Mouse (Mus musculus) MEL (cell line): ENCODE data around the gene Prdm4. TPM values are rescaled to one million over a fixed set of nuclear protein-coding genes. Genes with fewer than 3 reads are reported as not detected.

Experiments
- DNase-seq: peaks from one replicate; pipeline ENCODE4 v3.0.0; 2011; ENCODE audit warnings: low read depth, low spot score
- H3K27ac ChIP-seq: 2 replicates; pipeline ENCODE4 v1.5.1; 2012; ENCODE audit warnings: low read depth, mild to moderate bottlenecking, control low read depth, low read length, moderate library complexity; ENCODE audit not compliant: control insufficient read depth
- H3K27me3 ChIP-seq, 2 experiments: fragments of 150-350 bp in 1 of 2; sonication (generic) in 1 of 2; 2 replicates each; pipeline ENCODE4 v1.6.1; 2012; ENCODE audit warnings: low read length in 2 of 2, mild to moderate bottlenecking in 2 of 2, improper control_type of control experiment in 1 of 2, moderate library complexity in 1 of 2; ENCODE audit not compliant: insufficient read depth in 2 of 2, control insufficient read depth in 1 of 2
- H3K36me3 ChIP-seq, 2 experiments: 2 replicates each; pipeline ENCODE4 v1.6.1; 2012 to 2014; ENCODE audit warnings: low read length in 2 of 2, improper control_type of control experiment in 1 of 2, inconsistent platforms in 1 of 2, mild to moderate bottlenecking in 1 of 2; ENCODE audit not compliant: insufficient read depth in 2 of 2, control insufficient read depth in 1 of 2
- H3K4me1 ChIP-seq, 2 experiments: fragments of 150-350 bp in 1 of 2; sonication (generic) in 1 of 2; 2 replicates each; pipeline ENCODE4 v1.6.1; 2012; ENCODE audit warnings: low read length in 2 of 2, improper control_type of control experiment in 1 of 2, mild to moderate bottlenecking in 1 of 2; ENCODE audit not compliant: insufficient read depth in 2 of 2, control insufficient read depth in 1 of 2
- H3K4me3 ChIP-seq, 2 experiments: fragments of 150-350 bp in 1 of 2; sonication (generic) in 1 of 2; 2 replicates each; pipeline ENCODE4 v1.5.1; 2012; ENCODE audit warnings: low read depth in 2 of 2, low read length in 2 of 2, mild to moderate bottlenecking in 2 of 2, moderate library complexity in 2 of 2, control low read depth in 1 of 2, improper control_type of control experiment in 1 of 2; ENCODE audit not compliant: control insufficient read depth in 1 of 2, insufficient read depth in 1 of 2
- H3K79me2 ChIP-seq: 2 replicates; pipeline ENCODE4 v1.6.1; 2012; ENCODE audit warnings: mild to moderate bottlenecking, low read length, moderate library complexity; ENCODE audit not compliant: control insufficient read depth, poor library complexity, insufficient read depth
- H3K9ac ChIP-seq: 2 replicates; pipeline ENCODE4 v1.6.1; 2012; ENCODE audit warnings: low read depth, mild to moderate bottlenecking, control low read depth, low read length, moderate library complexity; ENCODE audit not compliant: control insufficient read depth, poor library complexity, severe bottlenecking
- H3K9me3 ChIP-seq: fragments of 150-350 bp; sonication (generic); replicated peaks from 2 replicates; pipeline ENCODE4 v1.6.1; 2012; ENCODE audit warnings: mild to moderate bottlenecking, low read length, improper control_type of control experiment, moderate library complexity; ENCODE audit not compliant: insufficient read depth
- CHD1 ChIP-seq: IDR thresholded peaks from 2 replicates; pipeline ENCODE4 v1.6.1; 2012; ENCODE audit warnings: low read depth, mild to moderate bottlenecking, inconsistent platforms, low read length, improper control_type of control experiment
- ELF1 ChIP-seq: IDR thresholded peaks from 2 replicates; pipeline ENCODE4 v1.6.1; 2014; ENCODE audit warnings: low read depth, mild to moderate bottlenecking, inconsistent platforms, low read length, improper control_type of control experiment, moderate library complexity
- ETS1 ChIP-seq: IDR thresholded peaks from 2 replicates; pipeline ENCODE4 v1.6.1; 2012; ENCODE audit warnings: low read depth, mild to moderate bottlenecking, inconsistent platforms, low read length, improper control_type of control experiment, moderate library complexity
- KAT2A ChIP-seq: conservative IDR thresholded peaks from 2 replicates; pipeline ENCODE4 v1.6.1; 2012; ENCODE audit warnings: low read depth, low read length, improper control_type of control experiment, inconsistent platforms
- MAX ChIP-seq: IDR thresholded peaks from 2 replicates; pipeline ENCODE4 v1.6.1; 2011; ENCODE audit warnings: low read length, improper control_type of control experiment
- MAZ ChIP-seq: IDR thresholded peaks from 2 replicates; pipeline ENCODE4 v1.6.1; 2012; ENCODE audit warnings: low read depth, mild to moderate bottlenecking, inconsistent platforms, low read length, improper control_type of control experiment
- MEF2A ChIP-seq: IDR thresholded peaks from 2 replicates; pipeline ENCODE4 v1.6.1; 2014; ENCODE audit warnings: low read depth, mild to moderate bottlenecking, inconsistent platforms, low read length, improper control_type of control experiment; ENCODE audit not compliant: poor library complexity, insufficient replicate concordance, severe bottlenecking; ENCODE audit errors: extremely low read depth
- MYC ChIP-seq: IDR thresholded peaks from 2 replicates; pipeline ENCODE4 v1.6.1; 2011; ENCODE audit warnings: low read depth, mild to moderate bottlenecking, low read length, improper control_type of control experiment, moderate library complexity
- NELFE ChIP-seq: IDR thresholded peaks from 2 replicates; pipeline ENCODE4 v1.6.1; 2011; ENCODE audit warnings: low read depth, low read length, improper control_type of control experiment
- POLR2A ChIP-seq, 2 experiments: IDR thresholded peaks; 2 replicates each; pipeline ENCODE4 v1.6.1; 2011 to 2012; ENCODE audit warnings: low read length in 2 of 2, mild to moderate bottlenecking in 2 of 2, control low read depth in 1 of 2, improper control_type of control experiment in 1 of 2, low read depth in 1 of 2, moderate library complexity in 1 of 2; ENCODE audit not compliant: control insufficient read depth in 1 of 2, insufficient read depth in 1 of 2, poor library complexity in 1 of 2
- POLR2AphosphoS2 ChIP-seq: IDR thresholded peaks from 2 replicates; pipeline ENCODE4 v1.6.1; 2011; ENCODE audit warnings: low read length, improper control_type of control experiment
- RAD21 ChIP-seq: IDR thresholded peaks from 2 replicates; pipeline ENCODE4 v1.6.1; 2011; ENCODE audit warnings: mild to moderate bottlenecking, low read depth, low read length, improper control_type of control experiment
- SMC3 ChIP-seq: IDR thresholded peaks from 2 replicates; pipeline ENCODE4 v1.6.1; 2011; ENCODE audit warnings: low read depth, low read length, improper control_type of control experiment
- USF1 ChIP-seq: IDR thresholded peaks from 2 replicates; pipeline ENCODE4 v1.6.1; 2014; ENCODE audit warnings: low read depth, mild to moderate bottlenecking, inconsistent platforms, low read length, improper control_type of control experiment, moderate library complexity
- ZC3H11A ChIP-seq: IDR thresholded peaks from 2 replicates; pipeline ENCODE4 v1.6.1; 2012; ENCODE audit warnings: low read depth, mild to moderate bottlenecking, inconsistent platforms, low read length, improper control_type of control experiment
- ZKSCAN1 ChIP-seq: IDR thresholded peaks from 2 replicates; pipeline ENCODE4 v1.6.1; 2012; ENCODE audit warnings: low read depth, mild to moderate bottlenecking, inconsistent platforms, low read length, improper control_type of control experiment, moderate library complexity
- ZMIZ1 ChIP-seq: IDR thresholded peaks from 2 replicates; pipeline ENCODE4 v1.6.1; 2012; ENCODE audit warnings: low read depth, mild to moderate bottlenecking, inconsistent platforms, low read length, improper control_type of control experiment, moderate library complexity
- polyA plus RNA-seq, 2 experiments: library from polyadenylated mRNA; stranded (reverse) in 1 of 2; unstranded in 1 of 2; fragments of >175 nt in 1 of 2; fragments of >200 nt in 1 of 2; gene quantifications; 2 replicates each; pipeline versions ENCODE4 v1.2.1 to v1.2.4; 2012; ENCODE audit warnings: low replicate concordance in 2 of 2, low read depth in 1 of 2; ENCODE audit not compliant: insufficient read length in 2 of 2, insufficient read depth in 1 of 2, missing spikeins in 1 of 2
- total RNA-seq: library from RNA; depleted of rRNA; stranded (reverse); fragments of 300-350 nt; gene quantifications from 2 replicates; pipeline ENCODE4 v1.2.3, GENCODE M21; 2012

The Prdm4 gene
- total and polyA plus RNA-seq, 3 experiments = 26.2 to 43.4 (median 38.5) TPM

- Histone ChIP-seq H3K4me3 (no peak overlapping the region), H3K9ac (no peak overlapping the region), H3K79me2 (no peaks in the 10 kb centered on the region), H3K36me3 (0 out of 4 replicates have a peak, but pooled peaks cover 0 to 1% of the 10 kb centered on the region in 2 experiments), H3K4me1 (no peaks in the 10 kb centered on the region), H3K9me3 (no peaks in the 10 kb centered on the region), H3K27me3 (peaks cover 0 to 1% of the 10 kb centered on the region in 2 experiments; a peak in 3 of 4 replicates), H3K27ac (no peak overlapping the region)
- no peak for DNase-seq
- TF ChIP-seq MEF2A (no peak), MAZ (no peak), CHD1 (no peak), ETS1 (no peak), KAT2A (no peak), MYC (no peak), SMC3 (no peak)
Measured at GRCm38 (mm10) chr10:85966476-85966875, 49.5 kb upstream of the Prdm4 start.

- Histone ChIP-seq H3K4me3 (no peak overlapping the region), H3K4me1 (no peaks in the 10 kb centered on the region), H3K27ac (no peak overlapping the region), H3K9me3 (no peaks in the 10 kb centered on the region), H3K27me3 (peaks cover 0 to 3% of the 10 kb centered on the region in 2 experiments; a peak in 3 of 4 replicates), H3K9ac (no peak overlapping the region), H3K79me2 (no peaks in the 10 kb centered on the region), H3K36me3 (0 out of 4 replicates have a peak, but pooled peaks cover 0 to 2% of the 10 kb centered on the region in 2 experiments)
- no peak for TF ChIP-seq ELF1
- TF ChIP-seq POLR2A (IDR thresholded peaks at IDR 0.05; ENCODE audit: control insufficient read depth in 1 of 2, insufficient read depth in 1 of 2, low read depth in 1 of 2, low read length in 2 of 2, poor library complexity in 1 of 2) = no peak
- TF ChIP-seq POLR2AphosphoS2 = no peak
- no peak for TF ChIP-seq ZKSCAN1
- no peak for TF ChIP-seq ZC3H11A
- TF ChIP-seq MYC = no peak
- TF ChIP-seq ZMIZ1 = no peak
- TF ChIP-seq MAX = no peak
- no peak for TF ChIP-seq ETS1
- no peak for TF ChIP-seq RAD21
- TF ChIP-seq NELFE = no peak
- TF ChIP-seq USF1 = no peak
- no peak for DNase-seq
Measured at GRCm38 (mm10) chr10:85964316-85964715, 47.4 kb upstream of the Prdm4 start.
